Mouse (Mus musculus): ENCODE data around the gene Stat5b. TPM values are rescaled to one million over a fixed set of nuclear protein-coding genes. Genes with fewer than 3 reads are reported as not detected.

The Stat5b gene
- polyA plus RNA-seq, 1 experiment from 2014 or later, result 25.3 TPM

GRCm38 (mm10) chr11:100761547-100762045 is 88.9 kb downstream of the Stat5b start:
- H3K4me2 ChIP-seq, result peak overlapping the region; percentile 77
- 0% methylated on average over 27 of the region's 27 CpGs for WGBS
- ATAC-seq (replicated peaks; ENCODE audit: insufficient number of reproducible peaks, insufficient read depth, low FRiP score, low read depth), result peak; percentile 60; the same call in 1 of the 2 replicates

GRCm38 (mm10) chr11:100759611-100760233 is 90.8 kb downstream of the Stat5b start, which contains the start of gene Kcnh4:
Gene Kcnh4, minus strand, starts transcription at chr11:100759942.
- peak within 1 kb of the TSS; percentile 54 for H3K4me2 ChIP-seq
- no peak; the same call in 1 of the 2 replicates for ATAC-seq (replicated peaks; ENCODE audit: insufficient number of reproducible peaks, insufficient read depth, low FRiP score, low read depth)
- H3K4me3 ChIP-seq, result peak within 1 kb of the TSS; percentile 30
- no peak within 1 kb of the TSS for H3K9ac ChIP-seq
- peaks cover 56% of the 10 kb centered on the region for H3K27me3 ChIP-seq
- H3K9me3 ChIP-seq (replicated peaks), result no peaks in the 10 kb centered on the region
- no peaks in the 10 kb centered on the region for H3K36me3 ChIP-seq
- under 1% methylated on average over 51 of the region's 51 CpGs for WGBS
- peaks cover 14% of the 10 kb centered on the region for H3K4me1 ChIP-seq (replicated peaks)
- no peak within 1 kb of the TSS for H3K27ac ChIP-seq

More at GRCm38 (mm10) chr11:100761547-100762045, 88.9 kb downstream of the Stat5b start:
- H3K27me3 ChIP-seq, result peaks cover 48% of the 10 kb centered on the region
- H3K27ac ChIP-seq, result no peak overlapping the region
- no peaks in the 10 kb centered on the region for H3K36me3 ChIP-seq
- H3K9me3 ChIP-seq (replicated peaks), result no peaks in the 10 kb centered on the region
- H3K9ac ChIP-seq, result peak overlapping the region; percentile 40
- peak overlapping the region; percentile 51 for H3K4me3 ChIP-seq
- H3K4me1 ChIP-seq (replicated peaks), result peaks cover 14% of the 10 kb centered on the region

GRCm38 (mm10) chr11:100758707-100759610 is 91.6 kb downstream of the Stat5b start:
- H3K36me3 ChIP-seq, result no peaks in the 10 kb centered on the region
- no peak for ATAC-seq (replicated peaks; ENCODE audit: insufficient number of reproducible peaks, insufficient read depth, low FRiP score, low read depth)
- WGBS, result 2% methylated on average over 35 of the region's 35 CpGs
- H3K4me1 ChIP-seq (replicated peaks), result peaks cover 14% of the 10 kb centered on the region
- H3K27ac ChIP-seq, result no peak overlapping the region
- peaks cover 56% of the 10 kb centered on the region for H3K27me3 ChIP-seq
- no peaks in the 10 kb centered on the region for H3K9me3 ChIP-seq (replicated peaks)
- H3K4me3 ChIP-seq, result peak overlapping the region; percentile 30
- peak overlapping the region; percentile 54 for H3K4me2 ChIP-seq
- no peak overlapping the region for H3K9ac ChIP-seq

GRCm38 (mm10) chr11:100757566-100757965 is 93.0 kb downstream of the Stat5b start:
- no peak for ATAC-seq (replicated peaks; ENCODE audit: insufficient number of reproducible peaks, insufficient read depth, low FRiP score, low read depth)
- H3K4me2 ChIP-seq, result no peak overlapping the region
- H3K4me3 ChIP-seq, result no peak overlapping the region
- H3K4me1 ChIP-seq (replicated peaks), result peaks cover 14% of the 10 kb centered on the region
- 82% methylated on average over 12 of the region's 12 CpGs for WGBS
- no peak overlapping the region for H3K27ac ChIP-seq
- no peak overlapping the region for H3K9ac ChIP-seq
- H3K9me3 ChIP-seq (replicated peaks), result no peaks in the 10 kb centered on the region
- peaks cover 64% of the 10 kb centered on the region for H3K27me3 ChIP-seq
- no peaks in the 10 kb centered on the region for H3K36me3 ChIP-seq

- H3K27ac ChIP-seq, result no peak overlapping the region
- 61% methylated on average over 6 of the region's 6 CpGs for WGBS
- peaks cover 8% of the 10 kb centered on the region for H3K4me1 ChIP-seq (replicated peaks)
- no peaks in the 10 kb centered on the region for H3K9me3 ChIP-seq (replicated peaks)
- no peak overlapping the region for H3K9ac ChIP-seq
- H3K4me2 ChIP-seq, result no peak overlapping the region
- no peak for ATAC-seq (replicated peaks; ENCODE audit: insufficient number of reproducible peaks, insufficient read depth, low FRiP score, low read depth)
- no peak overlapping the region for H3K4me3 ChIP-seq
- H3K27me3 ChIP-seq, result peaks cover 67% of the 10 kb centered on the region
- H3K36me3 ChIP-seq, result no peaks in the 10 kb centered on the region
These were observed 94.0 kb downstream of the Stat5b start for GRCm38 (mm10) chr11:100756476-100756875.

GRCm38 (mm10) chr11:100754693-100755057 is 95.8 kb downstream of the Stat5b start:
- Histone ChIP-seq H3K4me1 (replicated peaks) (peaks cover 6% of the 10 kb centered on the region), H3K9ac (no peak overlapping the region), H3K9me3 (replicated peaks) (no peaks in the 10 kb centered on the region), H3K27ac (no peak overlapping the region), H3K4me3 (no peak overlapping the region), H3K36me3 (no peaks in the 10 kb centered on the region), H3K4me2 (no peak overlapping the region), H3K27me3 (peaks cover 64% of the 10 kb centered on the region)
- ATAC-seq (replicated peaks; ENCODE audit: insufficient number of reproducible peaks, insufficient read depth, low FRiP score, low read depth), result no peak
- 87% methylated on average over 3 of the region's 3 CpGs for WGBS

GRCm38 (mm10) chr11:100754021-100754692 is 96.4 kb downstream of the Stat5b start:
- H3K4me3 ChIP-seq, result no peak overlapping the region
- H3K4me2 ChIP-seq, result no peak overlapping the region
- no peaks in the 10 kb centered on the region for H3K36me3 ChIP-seq
- peaks cover 4% of the 10 kb centered on the region; the same call in 1 of the 2 replicates for H3K4me1 ChIP-seq (replicated peaks)
- 73% methylated on average over 12 of the region's 12 CpGs for WGBS
- no peak for ATAC-seq (replicated peaks; ENCODE audit: insufficient number of reproducible peaks, insufficient read depth, low FRiP score, low read depth)
- peaks cover 64% of the 10 kb centered on the region for H3K27me3 ChIP-seq
- no peak overlapping the region for H3K27ac ChIP-seq
- no peaks in the 10 kb centered on the region for H3K9me3 ChIP-seq (replicated peaks)
- no peak overlapping the region for H3K9ac ChIP-seq

- no peak overlapping the region for H3K4me2 ChIP-seq
- peaks cover 61% of the 10 kb centered on the region for H3K27me3 ChIP-seq
- no peak for ATAC-seq (replicated peaks; ENCODE audit: insufficient number of reproducible peaks, insufficient read depth, low FRiP score, low read depth)
- H3K9me3 ChIP-seq (replicated peaks), result no peaks in the 10 kb centered on the region
- no peaks in the 10 kb centered on the region for H3K36me3 ChIP-seq
- no peak overlapping the region for H3K9ac ChIP-seq
- H3K4me1 ChIP-seq (replicated peaks), result 0 out of 2 replicates have a peak, but pooled peaks cover 3% of the 10 kb centered on the region
- no peak overlapping the region for H3K4me3 ChIP-seq
- 33% methylated on average over 10 of the region's 10 CpGs for WGBS
- H3K27ac ChIP-seq, result no peak overlapping the region
These were observed 98.2 kb downstream of the Stat5b start for GRCm38 (mm10) chr11:100752294-100752693.

- Histone ChIP-seq H3K9me3 (replicated peaks) (no peaks in the 10 kb centered on the region), H3K27me3 (peaks cover 65% of the 10 kb centered on the region), H3K36me3 (no peaks in the 10 kb centered on the region), H3K9ac (no peak overlapping the region), H3K4me2 (no peak overlapping the region), H3K27ac (no peak overlapping the region), H3K4me3 (no peak overlapping the region), H3K4me1 (replicated peaks) (0 out of 2 replicates have a peak, but pooled peaks cover 3% of the 10 kb centered on the region)
- no peak for ATAC-seq (replicated peaks; ENCODE audit: insufficient number of reproducible peaks, insufficient read depth, low FRiP score, low read depth)
- 84% methylated on average over 16 of the region's 16 CpGs for WGBS
These were observed 100.4 kb downstream of the Stat5b start for GRCm38 (mm10) chr11:100750127-100750526.

- H3K27me3 ChIP-seq, result peaks cover 65% of the 10 kb centered on the region
- no peak for ATAC-seq (replicated peaks; ENCODE audit: insufficient number of reproducible peaks, insufficient read depth, low FRiP score, low read depth)
These were observed 101.1 kb downstream of the Stat5b start for GRCm38 (mm10) chr11:100749469-100749868.

GRCm38 (mm10) chr11:100748620-100749019 is 101.9 kb downstream of the Stat5b start:
- Histone ChIP-seq H3K9me3 (replicated peaks) (no peaks in the 10 kb centered on the region), H3K27me3 (peaks cover 65% of the 10 kb centered on the region), H3K9ac (no peak overlapping the region), H3K4me2 (no peak overlapping the region), H3K27ac (no peak overlapping the region), H3K4me1 (replicated peaks) (0 out of 2 replicates have a peak, but pooled peaks cover 3% of the 10 kb centered on the region), H3K4me3 (no peak overlapping the region), H3K36me3 (no peaks in the 10 kb centered on the region)
- ATAC-seq (replicated peaks; ENCODE audit: insufficient number of reproducible peaks, insufficient read depth, low FRiP score, low read depth), result no peak
- WGBS, result 64% methylated on average over 4 of the region's 4 CpGs

More at GRCm38 (mm10) chr11:100749469-100749868, 101.1 kb downstream of the Stat5b start:
- 31% methylated on average over 25 of the region's 25 CpGs for WGBS
- no peak overlapping the region for H3K4me2 ChIP-seq
- no peaks in the 10 kb centered on the region for H3K36me3 ChIP-seq
- no peak overlapping the region for H3K9ac ChIP-seq
- no peak overlapping the region for H3K27ac ChIP-seq
- H3K4me3 ChIP-seq, result no peak overlapping the region
- 0 out of 2 replicates have a peak, but pooled peaks cover 3% of the 10 kb centered on the region for H3K4me1 ChIP-seq (replicated peaks)
- H3K9me3 ChIP-seq (replicated peaks), result no peaks in the 10 kb centered on the region
